Mouse (Mus musculus): ENCODE data around the gene Msi1. TPM values are rescaled to one million over a fixed set of nuclear protein-coding genes. Genes with fewer than 3 reads are reported as not detected.
"Not testable (repeated sequence)": the region's sequence is repeated elsewhere in the genome, so short reads cannot be mapped to it uniquely, and the experiment has no call there.

The Msi1 gene
- polyA plus RNA-seq, 1 experiment from 2014 or later: 2.2 TPM

DNA sequence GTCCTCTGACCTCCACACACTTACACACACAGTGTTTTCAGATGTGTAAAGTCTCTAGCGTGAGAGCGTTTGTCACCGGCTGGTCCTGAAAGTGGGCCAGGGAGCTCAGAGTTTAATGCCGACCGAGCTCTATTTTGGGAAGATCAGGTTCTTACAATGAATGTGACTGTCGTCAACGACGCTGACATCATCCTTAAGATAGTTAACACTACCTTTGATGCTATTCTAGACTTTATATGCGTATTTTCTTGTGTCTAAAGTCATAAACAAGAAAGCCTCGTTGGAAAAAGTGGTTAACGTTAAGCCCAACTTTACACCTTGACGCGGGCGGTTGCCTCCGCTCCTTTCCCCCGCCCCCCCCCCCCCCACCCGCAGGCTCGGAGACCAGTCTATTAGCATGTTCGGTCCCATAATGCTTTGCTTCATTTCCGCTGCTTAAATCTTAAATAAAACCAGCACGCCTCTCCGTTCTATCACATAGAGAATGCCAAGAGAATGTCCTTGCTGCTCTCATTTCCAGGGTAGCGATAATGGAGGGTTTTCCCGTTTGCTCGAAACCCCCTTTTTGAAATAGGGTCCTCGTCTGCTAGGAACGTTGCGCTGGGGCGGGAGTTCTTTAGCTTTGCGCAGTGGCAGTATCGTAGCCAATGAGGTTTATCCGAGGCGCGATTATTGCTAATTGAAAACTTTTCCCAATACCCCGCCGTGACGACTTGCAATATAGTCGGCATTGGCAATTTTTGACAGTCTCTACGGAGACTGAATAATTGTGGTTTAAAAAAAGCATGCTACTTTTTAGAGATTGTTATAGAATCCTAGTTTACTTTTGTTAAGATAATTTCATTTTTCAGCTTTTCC is 59.7 kb downstream of the Msi1 start:
- DNase-seq (ENCODE audit: low spot score): peak; percentile 91

DNA sequence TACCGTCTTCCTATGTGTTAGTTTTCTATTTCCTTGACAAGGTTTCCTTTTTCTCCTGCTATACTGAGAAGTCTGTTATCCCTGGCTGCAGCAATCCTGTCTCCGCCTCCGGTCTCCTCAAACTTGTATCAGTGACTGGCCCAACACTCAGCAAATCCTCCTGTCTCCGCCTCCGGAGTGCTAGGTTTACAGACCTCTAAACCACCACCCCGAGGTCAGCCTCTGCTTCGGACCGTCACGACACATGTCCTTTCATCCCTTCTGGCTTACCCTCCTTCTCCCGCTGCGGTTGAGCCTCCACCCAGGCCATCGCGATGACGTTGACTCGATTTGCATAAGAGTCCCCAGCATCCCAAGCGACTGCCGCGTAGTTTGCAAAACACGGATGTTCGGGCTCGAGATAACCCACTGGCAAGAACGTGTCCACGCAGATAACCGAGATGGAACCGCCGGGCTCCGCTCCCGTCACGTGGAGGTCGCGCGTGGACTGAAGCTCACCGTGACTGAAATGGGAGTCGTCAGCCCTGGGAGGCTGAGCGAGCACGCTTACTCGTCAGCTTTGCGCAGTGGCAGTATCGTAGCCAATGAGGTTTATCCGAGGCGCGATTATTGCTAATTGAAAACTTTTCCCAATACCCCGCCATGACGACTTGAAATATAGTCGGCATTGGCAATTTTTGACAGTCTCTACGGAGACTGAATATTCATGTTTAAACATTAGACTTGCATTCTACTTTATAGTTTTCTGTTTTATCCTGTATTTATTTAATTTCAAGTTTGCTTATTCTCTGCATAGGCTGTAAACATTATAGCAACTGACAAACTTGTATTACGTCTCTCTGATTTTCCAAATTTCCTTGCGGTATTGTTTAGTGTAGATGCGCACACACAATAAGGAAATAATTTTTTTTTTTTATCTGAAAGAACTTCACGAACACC is 60.6 kb downstream of the Msi1 start:
- peak; percentile 93 for DNase-seq (ENCODE audit: low spot score)

DNA sequence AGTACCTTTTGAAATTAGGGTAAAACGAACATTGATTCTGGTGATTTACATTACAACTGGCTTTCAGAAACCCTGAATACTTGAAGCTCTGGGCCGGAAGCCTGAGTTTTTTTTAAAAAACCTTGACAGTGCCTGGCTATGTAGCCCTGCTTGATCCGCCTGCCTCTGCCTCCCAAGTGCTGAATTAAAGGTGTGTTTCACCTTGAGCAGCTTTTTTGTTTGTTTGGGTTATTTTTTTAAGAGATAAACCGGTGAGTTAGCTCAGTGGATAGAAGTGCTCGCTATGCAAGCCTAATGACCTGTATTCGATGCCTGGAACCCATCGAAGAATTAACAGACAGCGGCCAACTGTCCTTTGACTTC is 61.2 kb downstream of the Msi1 start:
- no peak for DNase-seq (ENCODE audit: low spot score)

DNA sequence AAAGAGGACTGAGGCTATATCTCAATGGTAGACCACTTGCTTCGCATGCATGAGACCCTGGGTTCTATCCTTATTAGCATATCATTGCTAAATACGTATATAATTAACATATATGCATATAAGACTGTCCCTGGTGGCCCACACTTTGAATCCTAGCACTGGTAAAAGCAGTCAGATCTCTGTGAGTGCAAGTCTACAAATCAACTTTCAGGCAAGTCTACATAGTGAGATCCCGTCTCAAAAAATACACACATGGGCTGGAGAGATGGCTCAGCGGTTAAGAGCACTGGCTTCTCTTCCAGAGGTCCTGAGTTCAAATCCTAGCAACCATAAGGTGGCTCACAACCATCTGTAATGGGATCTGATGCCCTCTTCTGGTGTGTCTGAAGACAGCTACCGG is 61.7 kb downstream of the Msi1 start:
- peak; percentile 20 for DNase-seq (ENCODE audit: low spot score)

DNA sequence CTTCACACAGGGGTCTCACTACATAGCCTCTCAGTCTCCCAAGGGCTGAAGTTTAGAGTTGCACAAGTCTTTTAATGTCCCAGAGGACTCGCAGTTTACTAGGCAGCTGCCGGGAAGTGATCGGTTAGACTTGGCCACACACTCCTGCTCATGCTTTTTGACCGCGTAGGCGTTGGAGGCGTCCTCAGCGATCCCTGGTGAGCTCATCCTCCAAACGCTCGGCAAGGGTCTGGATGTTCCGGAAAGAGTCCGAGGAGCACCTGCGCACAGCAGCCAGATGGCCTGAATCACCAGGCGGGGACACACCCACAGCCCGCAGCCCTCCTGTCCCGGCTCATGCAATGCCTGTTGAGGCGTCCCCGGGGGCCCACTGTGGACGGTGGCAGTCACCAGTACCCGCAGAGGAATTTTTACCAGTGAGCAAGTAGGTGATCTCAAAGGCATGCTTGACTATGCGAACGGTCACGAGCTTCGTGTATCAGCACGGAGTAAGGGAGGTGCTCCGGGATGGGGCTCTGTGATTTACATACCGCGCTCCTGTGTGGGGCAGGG is 62.4 kb downstream of the Msi1 start:
- DNase-seq (ENCODE audit: low spot score): peak; percentile 33

DNA sequence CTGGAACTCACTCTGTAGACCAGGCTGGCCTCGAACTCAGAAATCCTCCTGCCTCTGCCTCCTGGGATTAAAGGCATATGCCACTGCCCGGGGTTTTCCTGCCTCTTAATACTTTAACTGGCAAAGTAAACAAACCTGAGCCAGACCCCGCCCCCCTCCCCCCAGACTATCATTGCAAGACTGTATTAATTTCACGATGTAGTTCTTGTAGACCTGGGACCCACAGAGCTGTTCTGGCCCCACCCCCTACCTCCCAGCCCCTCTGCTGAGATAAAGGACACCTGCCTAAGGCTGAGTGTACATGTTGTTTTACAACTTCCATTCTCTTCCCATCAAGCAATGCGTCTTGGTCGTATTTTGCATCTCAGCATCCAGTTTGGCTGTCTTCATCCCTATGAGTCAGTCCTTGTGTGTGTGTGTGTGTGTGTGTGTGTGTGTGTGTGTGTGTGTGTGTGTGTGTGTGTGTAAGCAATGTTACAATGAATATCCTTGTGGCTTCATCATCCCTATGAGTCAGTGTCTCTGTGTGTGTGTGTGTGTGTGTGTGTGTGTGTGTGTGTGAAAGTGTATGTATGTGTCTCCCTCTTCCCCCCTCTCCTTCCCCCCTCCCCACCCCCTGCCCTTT is 63.4 kb downstream of the Msi1 start:
- no peak for DNase-seq (ENCODE audit: low spot score)

DNA sequence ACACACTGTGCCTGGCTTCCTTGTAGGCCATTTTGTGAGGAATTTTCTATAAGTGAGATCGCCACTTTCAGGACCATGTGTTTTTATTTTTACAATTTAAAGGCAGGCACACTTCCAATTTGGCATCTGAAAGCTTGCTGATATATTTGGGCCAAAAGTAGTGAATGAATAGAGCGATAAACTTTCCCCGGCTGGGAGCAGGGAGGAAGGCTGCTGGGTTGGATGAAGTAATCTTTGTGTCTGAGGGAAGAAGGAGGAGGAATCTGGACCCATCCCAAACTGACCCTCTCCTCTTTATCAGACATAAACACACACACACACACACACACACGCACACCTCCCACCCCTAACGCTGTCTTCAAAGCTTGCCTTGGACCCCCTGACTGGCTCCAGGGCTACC is 64.0 kb downstream of the Msi1 start:
- DNase-seq (ENCODE audit: low spot score): no peak

DNA sequence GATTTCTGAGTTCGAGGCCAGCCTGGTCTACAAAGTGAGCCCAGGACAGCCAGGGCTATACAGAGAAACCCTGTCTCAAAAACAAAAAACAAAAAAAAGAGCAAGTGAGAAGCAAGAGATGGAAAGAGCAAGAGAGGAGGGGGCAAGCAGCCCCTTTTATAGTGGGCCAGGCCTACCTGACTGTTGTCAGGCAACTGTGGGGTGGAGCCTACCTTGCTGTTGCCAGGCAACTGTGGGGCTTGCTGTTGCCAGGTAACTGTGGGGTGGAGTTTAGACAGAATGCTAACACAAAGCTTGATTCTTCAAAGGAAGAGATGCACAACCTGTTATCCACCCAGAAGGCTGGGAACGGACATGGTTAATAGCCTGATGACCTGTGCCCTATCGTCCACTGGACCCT is 66.2 kb downstream of the Msi1 start:
- DNase-seq (ENCODE audit: low spot score): not testable (repeated sequence)

DNA sequence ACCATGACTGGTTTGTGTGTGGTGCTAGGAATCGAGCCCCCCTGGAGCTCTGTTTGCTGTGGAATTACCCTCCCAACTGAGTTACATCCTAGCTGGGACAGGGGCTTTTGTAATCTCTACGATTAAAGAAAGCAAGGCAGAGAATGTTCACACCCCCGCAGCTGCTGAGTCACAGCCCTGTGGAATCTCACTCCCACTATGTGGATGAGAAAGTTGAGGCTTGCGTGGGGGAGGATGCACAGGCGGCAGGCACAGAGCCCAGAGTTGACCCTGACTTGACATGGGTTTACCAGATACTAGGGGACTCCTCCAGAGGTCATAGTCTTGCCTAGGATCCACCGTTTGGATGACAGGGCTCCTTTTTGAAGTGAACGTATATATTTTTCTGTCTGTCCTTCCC is 67.6 kb downstream of the Msi1 start:
- DNase-seq (ENCODE audit: low spot score): no peak

DNA sequence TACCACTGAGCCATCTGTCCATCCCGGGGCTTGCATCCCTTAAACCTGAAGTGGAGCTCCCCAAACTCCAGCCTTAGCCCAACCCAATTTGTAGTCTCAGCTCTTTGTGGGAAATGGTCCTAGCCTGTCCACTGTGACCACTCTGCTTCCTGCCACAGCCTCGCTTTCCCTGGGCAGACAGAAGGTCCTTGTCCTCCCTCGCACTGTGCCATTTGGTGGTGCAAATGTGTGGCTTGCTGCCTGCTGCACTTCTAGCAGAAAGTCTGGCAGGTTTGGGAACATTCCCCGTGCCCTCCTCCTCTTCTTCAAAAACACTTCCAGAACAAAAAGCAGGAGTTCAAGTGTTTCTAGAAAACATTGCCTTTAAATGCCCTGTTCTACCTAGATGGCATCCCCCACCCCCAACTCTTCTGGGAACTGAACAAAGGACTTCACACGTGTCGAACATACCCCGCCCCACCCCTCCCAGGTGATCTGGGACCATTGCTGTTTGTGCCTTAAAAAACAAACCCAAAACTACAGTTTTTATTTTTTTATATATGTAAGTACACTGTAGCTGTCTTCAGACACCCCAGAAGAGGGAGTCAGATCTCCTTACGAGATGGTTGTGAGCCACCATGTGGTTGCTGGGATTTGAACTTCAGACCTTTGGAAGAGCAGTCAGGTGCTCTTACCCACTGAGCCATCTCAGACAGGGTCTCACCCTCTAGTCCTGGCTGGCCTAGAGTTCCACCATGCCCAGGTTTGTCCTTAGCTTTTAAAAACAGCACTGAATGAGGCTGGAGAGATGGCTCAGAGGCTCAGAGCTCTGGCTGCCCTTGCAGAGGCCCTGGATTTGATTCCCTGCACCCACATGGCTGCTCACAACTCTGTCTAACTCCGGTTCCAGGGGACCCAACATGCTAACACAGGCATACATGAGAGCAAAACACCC is 69.2 kb downstream of the Msi1 start:
- no peak for DNase-seq (ENCODE audit: low spot score)

DNA sequence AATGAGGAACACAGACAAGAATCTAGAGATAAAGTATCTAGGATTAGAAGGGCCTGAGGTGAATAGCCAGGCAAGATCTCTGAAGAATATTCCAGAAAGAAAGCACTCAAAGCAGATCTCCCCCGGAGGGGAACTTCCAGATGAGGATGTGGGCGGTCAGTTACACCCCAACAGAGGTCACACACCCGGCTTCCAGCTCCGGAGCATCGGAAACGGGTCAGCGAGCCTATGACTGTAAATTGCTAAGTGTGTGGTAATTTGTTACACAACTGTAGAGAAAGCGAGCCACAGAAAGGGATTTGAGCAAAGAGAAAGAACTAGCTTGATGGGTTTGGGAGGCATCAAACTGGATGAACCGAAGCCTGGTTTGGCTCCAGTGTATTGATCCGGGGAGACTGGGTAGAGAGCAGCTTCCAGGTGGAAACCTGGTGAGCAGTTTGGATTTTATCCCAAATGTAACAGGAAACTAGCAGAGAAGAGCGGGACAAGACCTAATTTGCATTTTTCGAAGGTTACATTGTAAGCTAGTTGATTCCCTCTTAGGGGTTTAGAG is 71.1 kb downstream of the Msi1 start:
- DNase-seq (ENCODE audit: low spot score): no peak

DNA sequence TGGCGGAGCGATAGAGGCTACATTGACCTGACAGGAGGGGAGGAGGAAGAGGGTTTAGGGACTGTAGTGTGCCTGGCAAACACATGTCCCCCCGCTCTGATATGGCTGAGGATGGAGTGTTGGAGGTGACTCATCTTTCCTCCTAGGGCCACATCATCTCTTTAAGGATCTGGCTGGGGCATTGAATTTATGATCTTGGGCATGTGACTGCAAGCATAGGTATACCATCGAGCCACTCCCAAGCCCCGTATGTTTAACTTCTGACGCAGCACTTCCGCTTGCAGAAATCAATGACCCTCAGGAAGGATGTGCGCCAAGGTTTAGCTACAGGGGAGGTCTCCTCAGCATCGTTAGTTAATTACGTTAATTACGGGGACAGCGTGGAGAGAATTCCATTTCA is 73.6 kb downstream of the Msi1 start:
- no peak for DNase-seq (ENCODE audit: low spot score)

Other genes with a start within 250 kb of the Msi1 start
- 0.99 and 1.4 TPM in 2 replicates for gene Cabp1, start 235.2 kb upstream of the Msi1 start, polyA plus RNA-seq (2015; fragmentation: Nextera tagmentation; extraction: Ambion mirVana)
- 229 and 231 TPM in 2 replicates for gene Pop5, start 193.8 kb upstream of the Msi1 start, polyA plus RNA-seq (2015; fragmentation: Nextera tagmentation; extraction: Ambion mirVana)
- 88.3 and 98.7 TPM in 2 replicates for gene Rnf10, start 156.7 kb upstream of the Msi1 start, polyA plus RNA-seq (2015; fragmentation: Nextera tagmentation; extraction: Ambion mirVana)
- 38.5 TPM in 2 replicates for gene Coq5, start 149.9 kb upstream of the Msi1 start, polyA plus RNA-seq (2015; fragmentation: Nextera tagmentation; extraction: Ambion mirVana)
- gene Dynll1, start 128.6 kb upstream of the Msi1 start, polyA plus RNA-seq (2015; fragmentation: Nextera tagmentation; extraction: Ambion mirVana): 1,203 and 1,571 TPM in 2 replicates
- 236 and 257 TPM in 2 replicates for gene Srsf9, start 102.4 kb upstream of the Msi1 start, polyA plus RNA-seq (2015; fragmentation: Nextera tagmentation; extraction: Ambion mirVana)
- gene Gatc, start 88.4 kb upstream of the Msi1 start, polyA plus RNA-seq (2015; fragmentation: Nextera tagmentation; extraction: Ambion mirVana): 11.6 and 12.5 TPM in 2 replicates
- 64.6 and 65.2 TPM in 2 replicates for gene Triap1, start 88.4 kb upstream of the Msi1 start, polyA plus RNA-seq (2015; fragmentation: Nextera tagmentation; extraction: Ambion mirVana)
- gene Cox6a1, start 80.6 kb upstream of the Msi1 start, polyA plus RNA-seq (2015; fragmentation: Nextera tagmentation; extraction: Ambion mirVana): 1,056 and 1,106 TPM in 2 replicates
- 0.99 TPM in 2 replicates for gene Pla2g1b, start 36.7 kb downstream of the Msi1 start, polyA plus RNA-seq (2015; fragmentation: Nextera tagmentation; extraction: Ambion mirVana)
- gene Sirt4, start 55.1 kb downstream of the Msi1 start, polyA plus RNA-seq (2015; fragmentation: Nextera tagmentation; extraction: Ambion mirVana): 17.0 and 17.3 TPM in 2 replicates
- 40.2 and 44.8 TPM in 2 replicates for gene Pxn, start 77.1 kb downstream of the Msi1 start, polyA plus RNA-seq (2015; fragmentation: Nextera tagmentation; extraction: Ambion mirVana)
- 1,964 and 2,053 TPM in 2 replicates for gene Rplp0, start 129.9 kb downstream of the Msi1 start, polyA plus RNA-seq (2015; fragmentation: Nextera tagmentation; extraction: Ambion mirVana)
- 19.9 and 21.5 TPM in 2 replicates for gene Gcn1l1, start 135.7 kb downstream of the Msi1 start, polyA plus RNA-seq (2015; fragmentation: Nextera tagmentation; extraction: Ambion mirVana)
- gene Rab35, start 202.3 kb downstream of the Msi1 start, polyA plus RNA-seq (2015; fragmentation: Nextera tagmentation; extraction: Ambion mirVana): 22.1 and 23.3 TPM in 2 replicates